Mouse (Mus musculus): ENCODE measurements at regions not wholly inside any gene's neighbourhood (a gene's known extent, or its start where the extent isn't known, plus 50 kb on each side); places are given as distances from the start of the nearest gene placed in this dataset.
A peak's percentile ranks its signal among the peaks of the same experiment; 100 is the strongest.

DNA sequence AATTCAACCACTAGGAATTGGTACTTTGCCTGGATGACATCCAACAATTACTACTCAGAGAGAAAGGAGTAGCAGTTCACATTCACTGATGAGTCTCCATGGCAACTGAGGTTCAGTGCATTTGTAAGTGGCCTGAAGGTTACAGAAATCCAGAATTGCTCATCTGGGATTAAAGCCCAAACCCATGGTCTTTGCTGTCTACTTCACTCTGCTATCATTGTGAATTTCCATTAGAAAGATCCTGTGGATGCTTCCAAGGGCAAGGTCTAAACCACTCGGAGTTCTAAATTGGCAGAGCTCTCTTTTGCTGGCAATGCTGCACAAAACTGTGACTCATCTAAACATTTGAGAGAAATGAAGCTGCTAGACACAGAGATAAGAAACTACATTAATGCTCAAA is 319.9 kb upstream of the Tbl1x start:
- no peak for DNase-seq (ENCODE audit: low spot score in 2 of 2)

GRCm38 (mm10) chrX:77208726-77209125 is 302.1 kb upstream of the Tbl1x start:
- DNase-seq (ENCODE audit: low spot score in 2 of 2), result no peak

- DNase-seq (ENCODE audit: low spot score in 2 of 2), result peak in 1 of 2 experiments; percentile 2
These were observed 291.5 kb upstream of the Tbl1x start for GRCm38 (mm10) chrX:77219355-77219754.
